Mouse (Mus musculus) C2C12 (cell line): ENCODE data around the gene Tmc8. TPM values are rescaled to one million over a fixed set of nuclear protein-coding genes. Genes with fewer than 3 reads are reported as not detected.

ENCODE experiments used
- H3K27me3 ChIP-seq: one replicate; pipeline ENCODE4 v1.6.1; 2011; ENCODE audit not compliant: control insufficient read depth, insufficient read depth, insufficient read length
- H3K36me3 ChIP-seq: one replicate; pipeline ENCODE4 v1.6.1; 2011; ENCODE audit not compliant: control insufficient read depth, insufficient read depth
- H3K4me3 ChIP-seq: one replicate; pipeline ENCODE4 v1.5.1; 2011; ENCODE audit warnings: mild to moderate bottlenecking, control low read depth; ENCODE audit not compliant: poor library complexity, insufficient read depth, severe bottlenecking
- H3K79me2 ChIP-seq: one replicate; pipeline ENCODE4 v1.6.1; 2011; ENCODE audit not compliant: control insufficient read depth, insufficient read depth
- H3K79me3 ChIP-seq: one replicate; pipeline ENCODE4 v1.6.1; 2011; ENCODE audit warnings: low read depth, control low read depth
- H3ac ChIP-seq: one replicate; pipeline ENCODE3; 2011; ENCODE audit warnings: low read depth; ENCODE audit not compliant: control insufficient read depth, insufficient read length
- CEBPB ChIP-seq: IDR thresholded peaks from one replicate; pipeline ENCODE4 v1.6.1; 2011; ENCODE audit warnings: low read depth, mild to moderate bottlenecking, control low read depth, moderate library complexity
- CTCF ChIP-seq: IDR thresholded peaks from one replicate; pipeline ENCODE4 v1.5.1; 2011; ENCODE audit not compliant: control insufficient read depth, insufficient read depth, insufficient read length
- FOSL1 ChIP-seq: IDR thresholded peaks from one replicate; pipeline ENCODE4 v1.8.0; 2011; ENCODE audit warnings: mild to moderate bottlenecking, low read length; ENCODE audit not compliant: poor library complexity, insufficient read depth, severe bottlenecking
- MAX ChIP-seq: IDR thresholded peaks from one replicate; pipeline ENCODE4 v1.6.1; 2011; ENCODE audit warnings: mild to moderate bottlenecking, control low read depth
- MYOD1 ChIP-seq: IDR thresholded peaks from one replicate; pipeline ENCODE4 v1.6.1; 2011; ENCODE audit warnings: low read depth; ENCODE audit not compliant: control insufficient read depth, insufficient read length
- MYOG ChIP-seq: IDR thresholded peaks from one replicate; pipeline ENCODE4 v1.6.1; 2011; ENCODE audit not compliant: control insufficient read depth, insufficient read length; ENCODE audit errors: extremely low read depth
- USF1 ChIP-seq: IDR thresholded peaks from one replicate; pipeline ENCODE4 v1.6.1; 2011; ENCODE audit warnings: low read depth, mild to moderate bottlenecking, control low read depth, moderate library complexity
- polyA plus RNA-seq: library from polyadenylated mRNA; unstranded; fragments of >200 nt; fragmentation: generic; extraction: Trizol; gene quantifications from one replicate; pipeline ENCODE4 v1.2.1, GENCODE M21; 2012; ENCODE audit warnings: missing spikeins

Tmc8 gene
- polyA plus RNA-seq, 1 experiment: 0.09 TPM

DNA sequence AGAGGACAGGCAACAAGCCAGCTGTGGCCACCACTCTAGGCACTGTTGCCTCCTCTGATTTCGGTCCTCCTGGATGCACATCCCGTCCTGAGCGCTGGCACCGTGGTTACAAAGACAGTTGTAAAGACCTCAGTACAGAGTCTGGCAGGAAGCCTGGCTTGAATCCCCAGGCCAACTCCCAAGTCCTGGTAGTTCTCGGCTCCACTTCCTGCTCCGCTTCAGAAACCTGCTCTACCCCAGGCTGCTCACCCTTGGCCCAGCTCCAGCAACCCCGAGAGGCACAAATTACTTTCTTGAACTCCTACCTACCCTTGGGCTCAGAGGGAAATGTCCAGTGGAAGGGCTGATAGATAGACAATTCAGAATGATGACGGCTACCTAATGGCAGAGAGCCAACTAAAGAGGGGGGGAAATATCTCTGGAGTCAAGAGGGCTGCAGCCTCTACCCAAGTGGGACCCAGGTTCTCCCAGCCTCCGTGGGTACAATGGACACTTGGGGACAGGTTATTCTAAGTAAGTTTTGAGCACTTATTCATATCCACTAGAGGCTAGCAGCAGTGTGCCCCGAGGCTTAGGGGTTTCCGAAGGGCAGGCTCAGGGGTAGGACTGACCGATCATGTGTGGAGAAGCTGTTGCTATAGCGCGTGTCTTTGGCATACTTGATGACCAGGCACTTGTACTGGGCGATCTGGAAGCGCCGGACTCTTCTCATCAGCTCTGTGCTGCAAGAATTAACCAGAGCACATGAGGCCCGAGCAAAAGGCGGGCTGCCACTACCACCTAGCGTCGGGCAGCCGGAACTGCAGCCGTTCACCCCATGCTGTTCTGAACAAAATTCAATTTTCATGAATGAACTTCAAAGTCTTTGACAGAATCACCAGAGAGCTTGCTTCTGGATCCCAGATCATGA is 42.4 kb downstream of the Tmc8 start:
- H3ac ChIP-seq: peak overlapping the region; percentile 74
- no peak for TF ChIP-seq MYOG
- peak; percentile 85 for TF ChIP-seq CTCF
- TF ChIP-seq MAX: peak; percentile 96
- H3K79me3 ChIP-seq: peaks cover 51% of the 10 kb centered on the region
- H3K4me3 ChIP-seq: peak overlapping the region; percentile 89
- H3K79me2 ChIP-seq: peaks cover 74% of the 10 kb centered on the region
- no peaks in the 10 kb centered on the region for H3K27me3 ChIP-seq
- H3K36me3 ChIP-seq: peaks cover 46% of the 10 kb centered on the region

- TF ChIP-seq MAX: peak; percentile 88
- TF ChIP-seq MYOG: no peak
- Histone ChIP-seq H3K36me3 (peaks cover 34% of the 10 kb centered on the region), H3K4me3 (peak within 1 kb of the TSS; percentile 89), H3ac (peak within 1 kb of the TSS; percentile 80), H3K79me2 (peaks cover 62% of the 10 kb centered on the region), H3K79me3 (peaks cover 39% of the 10 kb centered on the region), H3K27me3 (no peaks in the 10 kb centered on the region)
Observed at GRCm38 (mm10) chr11:117825333-117826101, 43.6 kb downstream of the Tmc8 start, which contains the start of the genes Afmid and Tk1. Gene Afmid (plus strand): TSS chr11:117825924. Gene Tk1 (minus strand): TSS chr11:117826092.

DNA sequence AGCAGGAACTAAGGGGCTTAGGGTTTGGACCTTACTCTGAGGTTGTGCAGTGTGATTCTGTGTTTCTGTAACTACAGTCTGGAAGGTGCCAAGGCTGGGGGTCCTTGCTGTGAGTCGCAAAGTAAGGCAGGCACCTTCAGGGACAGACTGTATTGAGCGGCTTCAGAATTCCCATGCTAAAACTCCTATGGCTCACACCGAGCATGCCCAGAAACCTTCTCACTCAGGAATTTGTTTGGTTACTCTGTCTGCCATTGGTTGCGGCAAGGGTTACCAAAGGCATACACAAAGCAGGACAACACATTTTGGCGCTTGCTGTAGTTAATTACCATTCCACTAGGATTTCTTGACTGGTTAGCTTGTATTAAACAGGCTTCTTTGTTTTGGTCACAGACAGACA is 44.3 kb downstream of the Tmc8 start:
- Histone ChIP-seq H3K79me2 (peaks cover 56% of the 10 kb centered on the region), H3K79me3 (peaks cover 33% of the 10 kb centered on the region), H3ac (peak overlapping the region; percentile 73), H3K4me3 (peak overlapping the region; percentile 89), H3K27me3 (no peaks in the 10 kb centered on the region), H3K36me3 (peaks cover 28% of the 10 kb centered on the region)
- no peak for TF ChIP-seq MYOG

- TF ChIP-seq CEBPB (no peak), FOSL1 (no peak), MAX (no peak), MYOG (no peak)
- Histone ChIP-seq H3K79me3 (peaks cover 25% of the 10 kb centered on the region), H3K4me3 (no peak overlapping the region)
Observed at GRCm38 (mm10) chr11:117826916-117827315, 45.0 kb downstream of the Tmc8 start.

DNA sequence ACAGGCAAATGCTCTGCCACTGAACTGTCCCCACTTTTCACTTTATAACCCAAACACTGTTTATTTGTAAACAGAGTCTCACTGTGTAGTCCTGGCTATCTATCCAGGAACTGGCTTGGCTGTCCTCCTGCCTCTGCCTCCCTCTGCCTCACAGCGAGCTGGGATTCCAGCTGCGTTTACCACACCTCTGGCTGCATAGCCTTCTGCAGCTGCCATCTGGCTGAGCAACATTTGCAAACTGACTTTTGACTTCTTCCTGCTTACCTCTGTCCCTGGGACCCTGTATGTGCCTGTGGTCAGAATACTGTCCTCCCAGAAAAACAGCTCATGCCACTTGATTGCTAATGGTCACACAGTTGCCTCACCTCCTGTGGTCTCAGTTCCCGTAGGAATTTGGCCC is 45.5 kb downstream of the Tmc8 start:
- no peak overlapping the region for H3ac ChIP-seq
- no peaks in the 10 kb centered on the region for H3K27me3 ChIP-seq
- H3K4me3 ChIP-seq: no peak overlapping the region
- peaks cover 44% of the 10 kb centered on the region for H3K79me2 ChIP-seq
- TF ChIP-seq CEBPB (peak; percentile 49), MYOD1 (peak; percentile 51), USF1 (no peak)
- H3K79me3 ChIP-seq: peaks cover 21% of the 10 kb centered on the region
- H3K36me3 ChIP-seq: peaks cover 15% of the 10 kb centered on the region

More at GRCm38 (mm10) chr11:117826916-117827315, 45.0 kb downstream of the Tmc8 start:
- Histone ChIP-seq H3K27me3 (no peaks in the 10 kb centered on the region), H3ac (no peak overlapping the region), H3K36me3 (peaks cover 20% of the 10 kb centered on the region), H3K79me2 (peaks cover 48% of the 10 kb centered on the region)

DNA sequence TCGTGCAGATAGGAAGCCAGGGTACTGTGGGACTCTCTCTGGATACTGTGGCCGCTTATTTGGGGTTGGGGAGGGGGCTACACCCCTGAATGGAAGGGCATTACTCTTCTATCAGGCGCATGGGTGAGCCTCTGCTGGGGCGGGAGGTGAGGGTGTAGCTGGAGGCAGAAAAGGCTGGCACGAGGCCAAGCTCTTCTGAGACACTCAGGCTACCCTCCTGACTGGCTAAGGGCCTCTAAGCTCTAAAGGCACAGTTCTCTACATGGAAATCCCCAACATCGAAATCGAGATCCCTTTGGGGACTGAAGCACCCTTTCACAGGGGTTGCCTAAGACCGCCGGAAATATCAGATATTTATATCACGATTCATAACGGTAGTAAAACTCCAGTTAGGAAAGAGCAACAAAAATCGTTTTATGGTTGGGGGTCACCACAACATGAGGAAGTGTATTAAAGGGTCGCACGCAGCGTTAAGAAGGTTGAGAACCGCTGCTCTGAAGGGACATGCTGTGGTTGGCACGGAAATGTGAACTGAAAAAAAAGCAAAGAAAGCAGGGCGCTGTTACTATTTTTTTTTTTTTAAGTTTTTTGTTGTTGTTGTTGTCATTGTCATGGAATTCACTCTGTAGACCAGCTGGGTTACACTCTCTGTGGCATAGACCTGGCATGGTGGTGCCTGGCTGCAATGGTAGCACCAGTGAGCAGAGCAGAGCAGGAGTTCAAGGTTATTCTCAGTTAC is 46.4 kb downstream of the Tmc8 start:
- no peak for TF ChIP-seq USF1
- TF ChIP-seq MAX: no peak
- no peak for TF ChIP-seq CEBPB
- no peak for TF ChIP-seq FOSL1
- no peak for TF ChIP-seq MYOG
- no peak for TF ChIP-seq MYOD1
- Histone ChIP-seq H3K79me2 (peaks cover 38% of the 10 kb centered on the region), H3K27me3 (no peaks in the 10 kb centered on the region), H3ac (no peak overlapping the region), H3K4me3 (no peak overlapping the region), H3K79me3 (peaks cover 18% of the 10 kb centered on the region), H3K36me3 (peaks cover 11% of the 10 kb centered on the region)
